Mouse (Mus musculus): Measurements from ENCODE around the gene Polr2l.

DNA sequence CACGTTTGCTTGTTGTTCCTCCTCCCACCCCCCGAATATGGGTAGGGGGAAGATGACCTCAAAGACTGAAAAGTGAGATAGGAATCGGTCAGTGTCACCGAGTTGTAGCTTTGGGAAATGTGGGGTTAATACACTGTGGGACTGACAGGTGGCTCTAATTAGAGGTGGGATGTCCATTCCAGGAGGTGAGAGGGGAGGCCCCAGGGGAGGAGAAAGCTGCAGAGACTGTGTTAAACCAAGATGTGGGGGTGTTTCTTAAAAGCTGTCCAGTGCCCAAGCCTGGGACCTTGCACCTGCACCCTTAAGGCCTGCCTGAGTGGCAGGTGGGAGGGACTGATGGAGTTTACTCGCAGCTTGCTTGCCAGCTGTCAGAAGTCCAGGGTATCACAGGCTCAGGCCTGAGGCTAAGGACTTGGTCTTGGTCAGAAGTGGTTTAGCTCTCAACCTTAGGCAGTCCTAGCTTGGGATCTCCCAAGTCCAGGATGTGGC, 12.6 kb downstream of the Polr2l start:
- TF ChIP-seq CTCF (IDR thresholded peaks at IDR 0.05; ENCODE audit: control insufficient read depth, insufficient read depth, insufficient replicate concordance, low read depth, low read length), result no peak
- TF ChIP-seq POLR2A (IDR thresholded peaks at IDR 0.05; ENCODE audit: control insufficient read depth, low read depth, low read length), result no peak
